Mouse (Mus musculus) gonadal fat pad, adult 2 months (tissue): Measurements from ENCODE around the gene Atf6. TPM values are rescaled to one million over a fixed set of nuclear protein-coding genes. Genes with fewer than 3 reads are reported as not detected.

Experiments used
- DNase-seq: peaks from one replicate; pipeline ENCODE4 v3.0.0-alpha.2; 2012; ENCODE audit warnings: low read depth
- polyA plus RNA-seq: library from polyadenylated mRNA; depleted of rRNA; stranded (reverse); fragments of >200 nt; gene quantifications from 2 replicates; pipeline ENCODE4 v1.2.3, GENCODE M21; 2012; rRNA removed

The Atf6 gene
- polyA plus RNA-seq, result 23.1 and 23.4 TPM in 2 replicates

DNA sequence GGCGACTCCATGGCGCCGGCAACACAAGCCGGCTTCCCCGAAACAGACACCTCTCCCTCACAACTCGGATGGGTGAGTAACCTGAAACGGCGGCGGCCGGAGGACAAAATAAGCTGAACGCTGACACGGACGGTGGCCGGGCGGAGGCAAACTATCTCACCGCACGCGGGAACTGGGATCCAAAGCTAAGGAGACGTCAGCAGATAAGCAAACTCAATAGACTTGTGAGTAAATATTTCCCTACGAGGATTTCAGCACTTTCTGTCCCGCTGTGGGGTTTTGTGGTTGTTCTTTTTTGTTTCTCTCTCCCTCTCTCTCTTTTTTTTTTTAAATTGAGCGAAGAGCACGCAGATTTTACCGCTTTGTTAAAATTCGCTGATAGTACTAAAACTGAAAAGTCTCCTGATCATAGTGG lies at the start of gene Atf6:
Gene Atf6, minus strand, starts transcription at position 81 of the 415 bp plus-strand sequence.
- peak; percentile 56 for DNase-seq

GRCm38 (mm10) chr1:170915657-170916056 lies 48.1 kb upstream of the Atf6 start:
- DNase-seq, result no peak

DNA sequence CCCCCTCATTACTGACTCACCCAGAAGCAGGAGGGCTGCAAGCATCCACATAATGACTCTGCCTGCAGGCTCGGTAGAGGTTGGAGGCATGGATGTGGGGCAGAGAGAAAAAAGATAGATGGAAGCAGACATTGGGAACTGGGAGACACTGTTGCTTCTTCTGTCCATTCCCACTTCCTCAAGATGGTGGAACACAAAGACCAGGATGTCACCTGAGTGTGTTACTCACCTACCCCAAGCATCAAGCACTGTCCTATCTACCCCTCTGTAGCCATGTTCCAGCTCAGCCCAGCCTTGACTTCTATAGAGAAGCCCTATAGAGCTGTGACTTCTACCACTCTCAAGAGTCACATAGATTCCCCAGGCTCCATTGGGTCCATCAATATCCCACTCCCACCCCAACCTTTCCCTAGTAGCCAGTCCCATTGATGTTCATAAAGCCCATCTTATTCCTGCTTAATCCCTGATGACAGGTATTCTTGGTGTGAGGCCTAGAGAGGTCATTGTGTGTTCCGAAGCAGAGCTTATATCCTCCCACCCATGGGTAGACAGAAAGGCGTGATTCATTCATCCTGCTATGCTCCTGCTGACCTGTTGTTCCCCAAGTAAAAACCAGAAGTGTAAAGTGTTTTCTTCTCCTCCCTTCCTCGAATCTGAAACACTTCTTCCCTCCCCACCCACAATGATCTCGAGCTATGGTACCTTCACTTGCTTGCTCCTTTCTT lies 45.5 kb upstream of the Atf6 start, which contains the start of gene Fcrlb:
Gene Fcrlb, minus strand, starts transcription at position 51 of the 725 bp plus-strand sequence.
- DNase-seq, result no peak

GRCm38 (mm10) chr1:170911907-170912660 lies 44.5 kb upstream of the Atf6 start:
- no peak for DNase-seq

DNA sequence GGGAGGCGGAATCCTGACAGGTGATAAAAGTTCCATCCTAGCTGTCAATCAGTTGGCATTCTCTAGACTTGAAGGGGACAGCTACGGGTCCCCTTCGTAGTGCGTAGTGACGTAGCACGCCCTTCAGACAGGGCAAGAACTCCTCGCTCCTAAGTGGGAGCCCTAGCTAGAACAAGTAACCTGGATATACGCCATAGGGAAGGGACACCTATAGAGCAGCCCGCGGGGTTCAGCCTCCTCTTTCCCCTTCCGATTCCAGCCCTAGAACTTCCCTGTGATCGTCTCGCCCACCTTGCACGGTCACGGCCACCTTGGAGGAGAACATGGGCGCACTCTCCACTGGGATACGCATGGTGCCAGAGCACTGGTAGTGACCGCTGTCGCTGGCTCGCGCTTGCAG lies 40.8 kb upstream of the Atf6 start:
- DNase-seq, result no peak

- no peak for DNase-seq
Measured at GRCm38 (mm10) chr1:170907456-170908191, 40.1 kb upstream of the Atf6 start.

GRCm38 (mm10) chr1:170907111-170907455 lies 39.5 kb upstream of the Atf6 start:
- no peak for DNase-seq

GRCm38 (mm10) chr1:170903485-170903884 lies 35.9 kb upstream of the Atf6 start:
- DNase-seq, result no peak

DNA sequence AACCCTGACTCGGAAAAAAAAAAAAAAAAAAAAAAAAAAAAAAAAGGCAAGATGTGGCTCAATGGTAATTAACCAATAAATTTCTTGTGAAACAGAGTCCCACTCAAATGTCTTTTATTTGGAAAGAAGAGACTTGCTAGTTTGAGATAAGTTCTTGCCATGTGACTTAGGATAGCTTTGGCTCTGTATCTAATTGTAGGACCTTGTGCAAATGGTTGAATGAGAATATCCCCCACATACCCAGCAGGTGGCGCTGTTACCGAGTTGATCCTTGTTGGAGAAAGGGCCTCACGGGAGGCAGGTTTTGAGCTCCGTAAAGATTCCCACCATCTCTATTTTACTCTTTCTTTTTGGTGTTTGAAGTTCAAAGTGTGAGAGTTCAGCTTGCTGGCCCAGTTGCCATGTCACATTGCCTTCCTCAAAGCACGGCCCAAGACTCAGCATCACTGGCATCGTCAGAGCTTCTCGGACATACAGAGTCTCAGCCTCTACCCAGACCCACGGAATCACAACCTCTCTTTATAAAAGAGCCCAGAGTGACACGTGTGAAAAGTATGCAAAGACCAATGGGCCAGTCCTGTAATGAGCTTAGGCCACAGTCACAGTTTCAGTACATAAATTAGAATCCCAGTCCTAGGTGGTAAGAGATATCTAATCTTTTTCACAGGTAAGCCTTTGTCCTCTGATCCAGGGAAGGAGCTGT lies 34.1 kb upstream of the Atf6 start:
- no peak for DNase-seq

DNA sequence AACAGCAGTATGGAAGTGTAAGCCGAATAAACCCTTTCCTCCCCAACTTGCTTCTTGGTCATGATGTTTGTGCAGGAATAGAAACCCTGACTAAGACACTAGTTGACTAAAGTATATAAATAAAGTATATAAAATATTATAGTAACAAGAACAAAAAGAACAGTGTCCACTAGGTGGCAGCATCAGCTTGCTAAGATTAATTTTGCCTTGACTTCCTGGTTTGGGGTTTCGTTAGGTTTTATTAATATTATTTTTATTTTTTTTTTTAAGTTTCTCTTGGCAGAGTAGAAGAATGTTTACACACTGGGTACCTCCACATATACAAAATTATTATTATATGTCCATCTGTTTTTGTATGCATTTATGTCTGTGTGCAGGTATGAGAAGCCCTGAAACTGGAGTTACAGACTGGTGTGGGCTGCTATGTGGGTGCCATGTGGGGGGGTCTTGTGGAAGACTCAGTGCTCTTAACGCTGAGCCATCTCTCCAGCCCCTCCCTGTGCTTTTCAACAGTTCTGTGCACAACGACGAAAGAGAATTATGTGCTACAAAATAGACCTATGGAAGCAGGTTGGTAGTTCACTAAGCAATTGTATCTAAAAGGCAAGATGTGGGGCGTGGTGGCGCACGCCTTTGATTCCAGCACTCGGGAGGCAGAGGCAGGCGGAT lies 33.4 kb upstream of the Atf6 start:
- no peak for DNase-seq

DNA sequence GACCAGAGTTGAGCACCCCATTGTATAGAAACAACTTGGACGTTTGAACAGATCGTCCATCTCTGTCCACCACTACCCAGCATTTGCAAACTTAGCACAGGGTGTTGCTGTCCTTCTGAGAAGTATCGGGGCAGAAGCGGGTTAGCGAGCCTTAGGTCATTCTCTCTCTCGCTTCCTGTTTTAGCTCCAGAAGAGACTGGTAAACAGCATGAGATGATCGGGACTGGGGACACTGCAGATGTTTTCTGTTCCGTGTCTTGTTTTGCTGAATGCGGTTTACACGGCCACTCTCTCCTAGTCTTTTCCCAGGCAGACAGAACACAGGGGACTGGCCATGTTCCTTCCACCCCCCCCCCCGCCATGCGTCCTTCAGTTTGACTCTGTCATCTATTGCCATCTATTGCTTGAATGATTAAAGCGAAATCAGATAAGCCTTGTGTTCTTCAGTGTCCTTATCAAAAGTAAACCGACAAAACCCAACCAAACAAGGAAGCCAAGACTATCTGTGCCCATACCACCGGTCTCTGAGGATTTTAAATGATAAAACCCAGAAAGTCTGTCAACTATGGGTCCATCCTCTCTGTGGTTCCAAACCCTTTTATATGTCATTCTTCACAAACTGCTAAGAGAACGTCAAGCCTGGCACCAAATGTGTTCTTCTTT lies 31.0 kb upstream of the Atf6 start:
- DNase-seq, result no peak

- no peak for DNase-seq
Measured at GRCm38 (mm10) chr1:170896651-170897281, 29.2 kb upstream of the Atf6 start.

DNA sequence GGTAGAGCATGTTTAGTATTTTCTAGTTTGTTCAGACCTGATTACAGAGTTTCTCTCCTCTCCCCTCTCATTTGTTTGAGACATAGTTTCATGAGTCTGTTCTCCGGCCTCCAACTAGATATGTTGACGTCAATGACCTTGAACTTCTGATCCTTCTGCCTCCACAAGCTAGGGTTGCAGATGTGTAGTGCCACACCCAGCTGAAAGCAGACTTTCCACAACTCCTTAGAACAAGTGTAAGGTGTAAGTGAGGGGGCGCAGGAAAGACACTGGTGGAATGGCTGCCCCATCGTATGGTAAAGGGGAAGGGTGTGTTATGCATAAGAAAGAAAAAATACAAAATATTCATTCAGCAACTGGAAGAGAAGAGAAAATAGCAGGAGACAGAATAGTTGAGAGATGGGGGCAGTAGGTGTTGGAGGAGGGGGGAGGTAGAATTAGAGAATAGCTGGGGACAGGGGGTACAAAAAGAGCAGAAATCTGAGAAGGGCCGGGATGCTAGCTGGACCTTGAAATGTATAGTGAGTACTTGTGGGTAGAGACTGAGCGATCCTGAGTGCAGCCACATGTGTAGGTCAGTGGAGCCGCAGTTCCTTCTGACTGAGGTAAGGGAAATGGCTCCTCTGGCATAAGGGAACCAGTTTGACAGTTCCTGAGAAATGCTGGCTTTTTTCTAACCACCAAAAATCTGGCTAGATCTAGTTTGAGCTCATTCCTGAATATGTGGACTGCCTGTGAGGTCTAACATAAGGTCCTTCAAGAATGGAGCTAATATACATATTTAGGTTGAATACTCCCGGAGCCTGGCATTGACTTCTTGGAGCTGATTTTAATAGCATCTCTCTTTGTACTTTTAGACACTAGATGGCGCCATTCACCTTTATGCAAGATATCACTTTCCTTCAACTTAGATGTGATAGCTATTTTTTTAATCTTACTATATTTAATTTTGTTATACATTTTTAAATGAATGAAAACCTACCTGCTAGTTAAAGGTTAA lies 27.3 kb upstream of the Atf6 start:
- DNase-seq, result no peak

DNA sequence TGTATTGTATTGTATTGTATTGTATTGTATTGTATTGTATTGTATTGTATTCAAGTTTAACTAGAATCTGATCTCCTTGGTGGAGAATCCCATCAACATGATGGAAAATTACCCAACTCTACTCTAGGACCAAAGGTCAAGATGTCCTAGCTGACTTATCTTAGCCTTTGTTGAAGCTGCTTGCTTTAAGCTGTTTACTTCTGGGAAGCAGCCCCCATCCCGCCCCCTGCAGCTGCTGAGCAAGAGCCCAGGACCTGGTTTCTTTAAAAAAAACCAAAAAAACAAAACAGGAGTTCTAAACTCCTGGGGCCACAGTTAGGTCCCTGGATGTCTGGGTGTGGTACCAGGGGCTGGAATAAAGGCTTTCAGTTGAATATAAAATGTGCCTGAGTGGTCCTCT lies 24.7 kb upstream of the Atf6 start:
- DNase-seq, result no peak

- DNase-seq, result no peak
Measured at GRCm38 (mm10) chr1:170891646-170892045, 24.1 kb upstream of the Atf6 start.

DNA sequence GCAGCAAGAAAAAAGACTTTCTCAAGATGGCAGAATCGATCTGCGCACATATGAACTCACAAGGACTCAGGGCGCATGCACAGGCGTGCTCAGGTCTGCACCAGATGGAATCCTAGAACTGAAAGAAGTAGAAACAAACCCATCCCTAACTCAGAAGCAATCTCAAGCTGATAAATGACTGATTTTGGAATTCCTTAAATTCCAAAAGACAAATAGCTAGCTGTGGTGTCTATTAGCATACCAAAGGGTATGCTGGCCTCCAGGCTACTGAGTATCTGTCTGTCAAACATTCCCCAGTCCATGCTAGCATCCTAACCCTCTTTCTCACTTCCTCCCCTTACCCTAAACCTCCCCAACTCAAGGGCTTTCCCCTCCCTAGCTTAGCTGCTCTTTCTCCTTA lies 21.7 kb upstream of the Atf6 start:
- no peak for DNase-seq

DNA sequence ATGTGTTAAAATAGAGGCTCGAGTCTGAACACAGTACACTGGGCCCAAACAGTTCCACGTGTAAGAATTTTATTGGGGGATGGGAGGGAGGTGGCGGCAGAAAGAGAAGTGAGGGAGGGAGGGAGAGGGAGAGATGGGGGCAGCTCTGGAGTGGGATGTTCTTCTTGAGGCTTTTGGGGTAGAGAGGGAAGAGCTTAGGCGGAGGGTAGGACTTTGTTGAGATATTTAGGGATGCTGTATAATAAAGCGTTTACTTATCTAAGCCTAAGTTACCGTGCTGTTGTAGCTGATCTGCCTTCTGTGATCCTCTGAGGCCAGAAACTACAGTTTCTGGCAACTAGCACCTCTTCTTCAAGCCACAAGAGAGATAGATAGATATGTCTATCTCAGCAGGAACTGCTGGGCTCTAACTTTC lies 18.5 kb upstream of the Atf6 start:
- no peak for DNase-seq

- DNase-seq, result peak; percentile 40
Measured at GRCm38 (mm10) chr1:170884978-170885561, 17.5 kb upstream of the Atf6 start, which contains the start of the genes Gm26620 and Dusp12. Gene Gm26620 (plus strand): TSS chr1:170885065. Gene Dusp12 (minus strand): TSS chr1:170885540.
